Mouse (Mus musculus): ENCODE results near the gene F7. TPM values are rescaled to one million over a fixed set of nuclear protein-coding genes. Genes with fewer than 3 reads are reported as not detected.

The F7 gene
- not detected for total RNA-seq (2021)
- long read RNA-seq, experiment 1 = 0 reads
- long read RNA-seq, experiment 2 = 0 reads

DNA sequence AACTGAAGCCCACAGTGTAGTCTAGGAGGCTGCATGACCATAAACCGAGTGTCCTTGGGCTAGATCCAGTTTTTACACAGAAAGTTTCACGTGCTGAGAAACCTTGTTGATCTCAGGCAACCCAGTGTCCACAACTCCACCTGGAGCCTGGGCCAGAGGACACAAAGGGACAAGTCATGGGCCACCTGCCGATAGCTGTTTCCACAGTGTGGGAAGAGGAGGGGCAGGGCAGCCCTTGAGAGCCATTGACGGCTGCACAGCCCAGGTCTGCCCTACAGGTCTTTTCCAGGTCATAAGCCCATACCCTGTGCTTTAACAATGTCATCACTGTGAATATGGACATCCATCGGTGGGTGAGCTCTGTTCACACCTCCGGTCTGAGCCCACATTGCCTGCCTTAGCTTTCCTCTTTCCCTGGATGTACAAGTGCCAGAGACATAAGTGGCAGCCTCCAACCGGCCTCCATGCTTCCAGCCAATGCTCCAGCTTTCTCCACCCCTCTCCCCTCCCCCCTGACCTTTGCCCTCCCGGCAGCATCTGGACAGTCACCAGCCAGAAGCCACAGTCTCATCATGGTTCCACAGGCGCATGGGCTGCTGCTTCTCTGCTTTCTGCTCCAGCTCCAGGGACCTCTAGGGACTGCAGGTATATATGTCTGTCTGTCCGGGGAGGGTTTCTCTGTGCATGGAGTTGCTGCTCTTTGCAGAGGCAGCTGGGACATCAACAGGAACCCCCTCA lies at the start of gene F7:
Gene F7 (plus strand): TSS at position 548 of the 738 bp plus-strand sequence.
- intact Hi-C loops (cut with DNase I; ENCODE audit: low total_unique reads) = no loop called here
- no peak for DNase-seq

GRCm38 (mm10) chr8:12976290-12976689 lies 49.5 kb upstream of the F7 start:
- intact Hi-C loops (cut with DNase I; ENCODE audit: low total_unique reads) = no loop called here
- DNase-seq = no peak

GRCm38 (mm10) chr8:12976723-12977122 lies 49.1 kb upstream of the F7 start:
- DNase-seq = no peak
- intact Hi-C loops (cut with DNase I; ENCODE audit: low total_unique reads) = no loop called here

DNA sequence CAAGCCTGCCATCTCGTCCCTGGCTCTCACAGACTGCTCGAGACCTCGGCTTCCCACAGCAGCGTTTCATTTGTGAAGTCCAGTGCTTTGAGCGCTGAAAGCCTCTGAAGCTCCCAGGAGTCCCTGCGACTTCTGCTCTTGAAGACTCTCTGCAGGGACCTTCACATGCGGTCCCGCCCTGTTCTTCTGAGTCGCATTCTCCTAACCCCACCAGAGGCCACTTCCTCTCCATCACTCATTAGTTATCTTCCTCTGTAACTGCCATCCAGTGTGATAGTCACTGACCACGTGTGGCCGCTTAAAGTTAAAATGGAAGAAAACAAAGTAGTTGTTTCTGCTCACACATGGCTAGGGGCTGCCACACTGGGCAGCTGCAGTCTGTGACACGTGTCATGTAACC lies 48.5 kb upstream of the F7 start:
- DNase-seq = no peak
- intact Hi-C loops (cut with DNase I; ENCODE audit: low total_unique reads) = no loop called here

- DNase-seq = no peak
- intact Hi-C loops (cut with DNase I; ENCODE audit: low total_unique reads) = no loop called here
Observed at GRCm38 (mm10) chr8:12978308-12978707, 47.5 kb upstream of the F7 start.

GRCm38 (mm10) chr8:12978726-12979125 lies 47.1 kb upstream of the F7 start:
- intact Hi-C loops (cut with DNase I; ENCODE audit: low total_unique reads) = no loop called here
- peak; percentile 60 for DNase-seq

DNA sequence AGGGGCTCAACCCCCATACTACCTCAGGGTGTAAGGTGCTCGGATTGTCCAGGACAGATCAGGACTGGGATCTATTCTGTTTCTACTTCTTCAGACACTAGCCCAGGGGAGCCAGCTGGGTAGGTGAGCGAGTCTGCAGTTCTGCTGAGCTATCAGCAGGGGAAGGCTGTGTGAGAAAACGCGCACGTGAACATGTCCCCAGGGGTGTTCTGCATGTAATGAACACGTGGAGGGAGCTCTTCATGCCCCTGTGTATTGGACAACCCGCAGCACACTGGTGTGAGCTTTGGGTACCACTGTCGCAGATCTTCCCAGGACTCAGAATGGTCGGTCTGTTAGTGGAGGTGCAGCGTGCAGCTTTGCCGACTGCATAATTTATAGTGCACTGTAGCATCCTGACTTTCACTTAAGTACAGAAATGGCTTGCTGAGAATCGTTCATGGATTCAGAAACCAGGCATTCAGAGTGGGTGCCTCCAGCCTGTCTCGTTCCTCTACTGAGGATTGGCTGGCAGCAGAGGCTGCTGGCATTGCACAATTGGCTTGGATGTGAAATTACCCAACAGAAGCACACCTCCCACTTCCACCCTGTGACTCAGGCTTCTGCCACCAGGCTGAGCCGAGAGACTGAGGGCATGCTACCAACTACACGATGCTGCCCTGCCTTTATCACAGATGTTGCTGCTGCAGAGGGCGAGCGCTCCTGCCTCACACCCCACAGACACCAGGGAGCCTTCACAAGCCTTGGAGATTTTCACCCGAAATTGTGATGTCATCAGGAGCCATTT lies 42.0 kb upstream of the F7 start:
- DNase-seq = no peak
- intact Hi-C loops (cut with DNase I; ENCODE audit: low total_unique reads) = loop anchor here (5.0 kb wide), 2 partner anchors 118 to 228 kb away; no protein-coding TSS in a partner anchor

DNA sequence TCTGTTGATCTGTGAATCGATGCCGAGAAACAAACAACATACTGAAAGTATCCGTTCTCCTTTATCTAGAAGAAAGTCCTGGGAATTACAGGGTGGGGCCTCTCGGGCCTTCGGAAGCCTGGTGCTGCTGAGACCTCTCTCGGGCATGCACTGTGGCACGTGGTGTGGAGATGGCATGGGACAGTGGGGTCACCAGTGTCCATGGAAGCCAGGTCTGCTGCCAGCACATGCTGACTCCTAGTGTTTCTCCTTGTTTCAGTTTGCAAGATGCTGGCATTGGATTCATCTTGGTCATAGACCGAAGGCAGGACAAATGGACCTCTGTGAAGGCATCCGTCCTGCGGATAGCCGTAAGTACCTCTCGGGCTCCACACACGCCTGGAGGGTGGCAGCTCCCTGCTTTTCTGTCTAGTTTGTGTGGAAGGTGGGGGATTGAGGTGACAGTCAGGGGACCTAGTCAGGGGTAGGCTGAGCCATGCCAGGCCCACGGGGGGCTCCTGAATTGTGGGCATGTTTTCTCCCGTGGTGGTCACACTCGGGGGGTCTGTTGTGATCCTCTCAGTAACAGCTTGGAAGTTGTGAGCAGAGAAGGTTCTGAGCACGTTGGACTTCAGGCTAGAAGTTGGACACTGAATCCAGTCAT lies 41.1 kb upstream of the F7 start:
- no peak for DNase-seq
- intact Hi-C loops (cut with DNase I; ENCODE audit: low total_unique reads) = loop anchor here (5.0 kb wide), 2 partner anchors 118 to 228 kb away; no protein-coding TSS in a partner anchor

- DNase-seq = no peak
- intact Hi-C loops (cut with DNase I; ENCODE audit: low total_unique reads) = no loop called here
Observed at GRCm38 (mm10) chr8:12985259-12985658, 40.6 kb upstream of the F7 start.

DNA sequence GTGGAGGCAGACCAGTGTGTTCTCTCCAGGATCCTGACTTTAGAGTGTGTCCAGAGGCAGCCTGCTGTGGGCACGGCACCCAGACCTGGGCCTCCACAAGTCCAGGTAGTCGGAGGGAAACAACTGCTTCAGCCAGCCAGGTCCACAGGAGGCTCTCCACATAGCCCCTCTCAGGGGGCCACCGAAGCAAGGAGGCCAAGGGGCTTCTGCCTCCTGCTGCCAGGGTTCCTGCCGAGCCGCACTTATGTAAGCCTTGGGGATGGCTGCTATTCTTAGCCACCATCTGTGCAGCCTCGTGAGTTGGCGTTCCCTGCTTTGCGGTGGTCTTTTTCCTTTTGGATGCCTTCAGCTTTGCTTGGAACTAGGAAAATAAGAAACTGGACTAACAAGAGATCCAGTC lies 38.3 kb upstream of the F7 start:
- intact Hi-C loops (cut with DNase I; ENCODE audit: low total_unique reads) = no loop called here
- DNase-seq = no peak

DNA sequence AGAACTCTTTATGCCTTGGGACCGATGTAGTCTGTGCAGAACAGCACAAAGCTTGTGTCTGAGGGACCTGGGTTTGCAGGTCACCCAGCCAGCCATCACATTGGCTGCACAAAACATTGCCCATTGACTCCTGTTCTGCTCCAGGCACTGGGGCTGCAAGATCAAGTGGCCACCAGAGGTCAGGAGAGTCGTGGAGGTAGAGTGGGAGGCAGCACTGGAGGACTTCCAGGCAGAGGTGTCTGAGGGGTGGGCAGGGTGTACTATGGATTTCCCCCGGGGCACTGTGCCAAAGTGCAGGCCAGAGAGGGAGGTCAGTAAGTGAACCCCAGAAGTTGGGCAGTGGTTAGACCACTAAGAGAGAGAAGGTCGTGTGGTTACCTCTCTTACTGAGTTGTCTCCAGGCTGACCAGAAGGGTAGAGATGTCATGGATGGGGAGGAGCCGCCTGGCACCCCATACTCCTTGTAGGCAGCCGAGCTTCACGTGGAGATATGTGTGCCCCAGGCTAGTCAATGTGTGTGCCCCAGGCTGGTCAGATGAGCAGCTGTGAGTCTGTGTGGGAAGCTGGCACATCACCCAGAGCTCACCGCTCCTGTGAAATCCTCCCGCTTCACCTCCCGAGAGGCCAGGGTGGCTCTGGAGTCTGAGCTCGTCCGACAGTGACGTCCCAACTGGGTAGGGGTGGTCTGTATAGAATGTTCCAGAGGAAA lies 37.0 kb upstream of the F7 start:
- DNase-seq = no peak
- intact Hi-C loops (cut with DNase I; ENCODE audit: low total_unique reads) = no loop called here

GRCm38 (mm10) chr8:12991411-12991810 lies 34.4 kb upstream of the F7 start:
- intact Hi-C loops (cut with DNase I; ENCODE audit: low total_unique reads) = no loop called here
- DNase-seq = no peak

DNA sequence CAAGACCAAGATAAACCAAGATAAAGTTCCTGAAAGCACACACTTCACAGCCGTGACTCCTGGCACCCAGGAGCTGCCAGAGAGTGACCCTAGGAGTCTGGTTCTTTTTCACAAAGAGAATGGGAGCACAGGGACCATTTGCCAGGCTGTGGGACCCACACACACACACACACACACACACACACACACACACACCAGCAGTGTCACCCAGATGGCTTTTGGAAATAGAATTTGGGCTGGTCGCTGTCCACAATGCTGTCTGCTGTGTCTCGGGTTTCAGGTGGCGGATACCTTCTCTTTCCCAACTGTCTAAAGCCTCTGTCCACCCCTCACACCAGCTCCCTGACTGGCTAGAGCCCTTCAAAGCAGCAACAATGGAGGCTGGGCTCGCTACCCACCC lies 31.4 kb upstream of the F7 start:
- DNase-seq = no peak
- intact Hi-C loops (cut with DNase I; ENCODE audit: low total_unique reads) = no loop called here

- intact Hi-C loops (cut with DNase I; ENCODE audit: low total_unique reads) = no loop called here
Observed at GRCm38 (mm10) chr8:12995481-12995880, 30.4 kb upstream of the F7 start.

GRCm38 (mm10) chr8:12996831-12997275 lies 29.0 kb upstream of the F7 start:
- intact Hi-C loops (cut with DNase I; ENCODE audit: low total_unique reads) = no loop called here
- DNase-seq = peak; percentile 48

More at GRCm38 (mm10) chr8:12995481-12995880, 30.4 kb upstream of the F7 start:
- no peak for DNase-seq

GRCm38 (mm10) chr8:12998331-12998730 lies 27.5 kb upstream of the F7 start:
- intact Hi-C loops (cut with DNase I; ENCODE audit: low total_unique reads) = no loop called here
- no peak for DNase-seq

GRCm38 (mm10) chr8:12999793-13000192 lies 26.0 kb upstream of the F7 start:
- DNase-seq = no peak
- intact Hi-C loops (cut with DNase I; ENCODE audit: low total_unique reads) = no loop called here

DNA sequence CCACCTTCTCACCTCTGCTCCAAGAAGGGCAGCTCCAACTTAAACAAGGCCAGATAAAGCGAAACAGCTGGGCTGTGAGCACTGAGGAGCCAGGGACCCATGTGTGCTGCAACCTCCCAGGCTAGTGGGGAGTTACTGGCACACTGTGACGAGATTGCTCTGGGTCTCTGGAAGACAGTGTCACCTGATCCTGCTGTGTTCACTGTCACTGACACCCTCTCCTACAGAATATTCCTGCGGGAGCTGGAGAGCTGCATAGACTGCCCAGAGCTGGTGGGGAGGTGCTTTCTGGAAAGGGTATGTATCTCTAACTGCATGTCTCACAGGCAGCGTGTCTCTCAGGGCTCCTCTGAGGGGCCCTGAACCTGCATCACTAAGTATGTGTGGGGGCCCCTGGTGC lies 18.4 kb upstream of the F7 start:
- DNase-seq = no peak

GRCm38 (mm10) chr8:13010313-13010712 lies 15.5 kb upstream of the F7 start:
- no peak for DNase-seq
- intact Hi-C loops (cut with DNase I; ENCODE audit: low total_unique reads) = no loop called here

More for the DNA sequence above, 18.4 kb upstream of the F7 start:
- intact Hi-C loops (cut with DNase I; ENCODE audit: low total_unique reads) = no loop called here

DNA sequence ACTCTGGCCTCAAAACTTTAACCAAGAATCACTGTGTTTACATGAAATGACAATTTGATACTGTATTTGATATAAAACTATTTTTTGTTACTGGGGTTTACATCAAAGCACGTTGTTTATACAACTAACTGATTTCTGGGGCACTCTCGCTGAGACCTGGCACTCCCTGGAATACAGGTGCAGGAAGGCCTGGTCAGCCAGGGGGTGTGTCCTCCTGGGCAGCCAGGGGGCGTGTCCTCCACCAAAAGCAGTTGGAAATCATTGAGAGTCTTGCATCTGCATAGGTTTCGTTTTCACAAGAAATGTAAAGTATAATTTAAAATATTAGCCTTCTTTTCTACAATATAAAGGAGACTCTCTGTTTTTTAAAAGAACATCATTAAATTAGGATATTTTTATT lies 6.3 kb upstream of the F7 start:
- DNase-seq = no peak
- intact Hi-C loops (cut with DNase I; ENCODE audit: low total_unique reads) = no loop called here
